Mouse (Mus musculus) cortical plate, adult 2 months (tissue): ENCODE measurements at regions not wholly inside any gene's neighbourhood (a gene's known extent, or its start where the extent isn't known, plus 50 kb on each side); places are given as distances from the start of the nearest gene placed in this dataset.

Experiments used
- CTCF ChIP-seq: fragments of 200-500 bp; IDR thresholded peaks from 2 replicates; pipeline ENCODE4 v1.5.1; 2011; ENCODE audit warnings: mild to moderate bottlenecking, control low read depth, low read length; ENCODE audit not compliant: insufficient read depth; ENCODE audit errors: extremely low read depth
- POLR2A ChIP-seq: fragments of 200-500 bp; IDR thresholded peaks from 2 replicates; pipeline ENCODE4 v1.6.1; 2011; ENCODE audit warnings: mild to moderate bottlenecking, low read length, control low read depth; ENCODE audit not compliant: insufficient read depth; ENCODE audit errors: extremely low read depth

GRCm38 (mm10) chr10:51284538-51284937 lies 195.9 kb upstream of the Gm49339 start:
- TF ChIP-seq POLR2A = no peak
- TF ChIP-seq CTCF = no peak
